Mouse (Mus musculus): ENCODE measurements around the gene Il17d. TPM values are rescaled to one million over a fixed set of nuclear protein-coding genes. Genes with fewer than 3 reads are reported as not detected.

Gene Il17d
- polyA plus RNA-seq, 1 experiment from 2014 or later: 1.6 TPM

- Histone ChIP-seq H3K4me3 (ENCODE audit: low read depth, low read length) (no peak overlapping the region), H3K9me3 (replicated peaks; ENCODE audit: control insufficient read depth, low read length) (no peaks in the 10 kb centered on the region), H3K27me3 (ENCODE audit: control insufficient read depth, insufficient read depth, low read length) (no peaks in the 10 kb centered on the region), H3K4me1 (ENCODE audit: control insufficient read depth, insufficient read depth, low read length) (no peaks in the 10 kb centered on the region), H3K27ac (replicated peaks; ENCODE audit: low read depth, low read length) (no peak overlapping the region), H3K4me2 (ENCODE audit: low read depth, low read length) (no peak overlapping the region), H3K36me3 (replicated peaks; ENCODE audit: control insufficient read depth, insufficient read depth, low read depth, low read length) (no peaks in the 10 kb centered on the region), H3K9ac (replicated peaks; ENCODE audit: low read length) (no peak overlapping the region)
- 72% methylated on average over 6 of the region's 6 CpGs for WGBS
- ATAC-seq (replicated peaks; ENCODE audit: insufficient number of reproducible peaks, low FRiP score, low TSS enrichment, low read depth): no peak
- no peak for DNase-seq (ENCODE audit: low spot score)
These were observed 9.3 kb upstream of the Il17d start for GRCm38 (mm10) chr14:57515156-57515762.

GRCm38 (mm10) chr14:57517001-57517400, 7.6 kb upstream of the Il17d start:
- no peaks in the 10 kb centered on the region for H3K4me1 ChIP-seq (ENCODE audit: control insufficient read depth, insufficient read depth, low read length)
- ATAC-seq (replicated peaks; ENCODE audit: insufficient number of reproducible peaks, low FRiP score, low TSS enrichment, low read depth): no peak
- no peak overlapping the region for H3K4me3 ChIP-seq (ENCODE audit: low read depth, low read length)
- H3K36me3 ChIP-seq (replicated peaks; ENCODE audit: control insufficient read depth, insufficient read depth, low read depth, low read length): no peaks in the 10 kb centered on the region
- no peaks in the 10 kb centered on the region for H3K27me3 ChIP-seq (ENCODE audit: control insufficient read depth, insufficient read depth, low read length)
- no peak for DNase-seq (ENCODE audit: low spot score)
- WGBS: 87% methylated on average over 7 of the region's 7 CpGs
- H3K9me3 ChIP-seq (replicated peaks; ENCODE audit: control insufficient read depth, low read length): no peaks in the 10 kb centered on the region
- H3K9ac ChIP-seq (replicated peaks; ENCODE audit: low read length): no peak overlapping the region
- H3K4me2 ChIP-seq (ENCODE audit: low read depth, low read length): no peak overlapping the region
- H3K27ac ChIP-seq (replicated peaks; ENCODE audit: low read depth, low read length): no peak overlapping the region

- DNase-seq (ENCODE audit: low spot score) (no peak), ATAC-seq (replicated peaks; ENCODE audit: insufficient number of reproducible peaks, low FRiP score, low TSS enrichment, low read depth) (no peak)
- H3K36me3 ChIP-seq (replicated peaks; ENCODE audit: control insufficient read depth, insufficient read depth, low read depth, low read length): no peaks in the 10 kb centered on the region
- peaks cover 12% of the 10 kb centered on the region for H3K27me3 ChIP-seq (ENCODE audit: control insufficient read depth, insufficient read depth, low read length)
- WGBS: 93% methylated on average over 9 of the region's 9 CpGs
- no peak overlapping the region for H3K4me2 ChIP-seq (ENCODE audit: low read depth, low read length)
- H3K9ac ChIP-seq (replicated peaks; ENCODE audit: low read length): no peak overlapping the region
- H3K4me3 ChIP-seq (ENCODE audit: low read depth, low read length): no peak overlapping the region
- no peak overlapping the region for H3K27ac ChIP-seq (replicated peaks; ENCODE audit: low read depth, low read length)
- H3K9me3 ChIP-seq (replicated peaks; ENCODE audit: control insufficient read depth, low read length): no peaks in the 10 kb centered on the region
- no peaks in the 10 kb centered on the region for H3K4me1 ChIP-seq (ENCODE audit: control insufficient read depth, insufficient read depth, low read length)
These were observed 815 bp upstream of the Il17d start for GRCm38 (mm10) chr14:57523762-57524161.

GRCm38 (mm10) chr14:57525388-57526049, 942 bp downstream of the Il17d start:
- Histone ChIP-seq H3K9ac (replicated peaks; ENCODE audit: low read length) (peak overlapping the region; percentile 58), H3K36me3 (replicated peaks; ENCODE audit: control insufficient read depth, insufficient read depth, low read depth, low read length) (no peaks in the 10 kb centered on the region), H3K27ac (replicated peaks; ENCODE audit: low read depth, low read length) (no peak overlapping the region), H3K4me3 (ENCODE audit: low read depth, low read length) (peak overlapping the region; percentile 72), H3K9me3 (replicated peaks; ENCODE audit: control insufficient read depth, low read length) (no peaks in the 10 kb centered on the region), H3K27me3 (ENCODE audit: control insufficient read depth, insufficient read depth, low read length) (peaks cover 12% of the 10 kb centered on the region), H3K4me2 (ENCODE audit: low read depth, low read length) (peak overlapping the region; percentile 95), H3K4me1 (ENCODE audit: control insufficient read depth, insufficient read depth, low read length) (no peaks in the 10 kb centered on the region)
- WGBS: under 1% methylated on average over 52 of the region's 60 CpGs
- ATAC-seq (replicated peaks; ENCODE audit: insufficient number of reproducible peaks, low FRiP score, low TSS enrichment, low read depth) (peak; percentile 87), DNase-seq (ENCODE audit: low spot score) (peak; percentile 56)

- ATAC-seq (replicated peaks; ENCODE audit: insufficient number of reproducible peaks, low FRiP score, low TSS enrichment, low read depth): peak; percentile 15; the same call in 1 of the 2 replicates
- 56% methylated on average over 10 of the region's 10 CpGs for WGBS
- H3K9me3 ChIP-seq (replicated peaks; ENCODE audit: control insufficient read depth, low read length): no peaks in the 10 kb centered on the region
- no peak for DNase-seq (ENCODE audit: low spot score)
- no peak overlapping the region for H3K27ac ChIP-seq (replicated peaks; ENCODE audit: low read depth, low read length)
- H3K4me1 ChIP-seq (ENCODE audit: control insufficient read depth, insufficient read depth, low read length): no peaks in the 10 kb centered on the region
- H3K9ac ChIP-seq (replicated peaks; ENCODE audit: low read length): no peak overlapping the region
- H3K4me2 ChIP-seq (ENCODE audit: low read depth, low read length): peak overlapping the region; percentile 95
- H3K36me3 ChIP-seq (replicated peaks; ENCODE audit: control insufficient read depth, insufficient read depth, low read depth, low read length): no peaks in the 10 kb centered on the region
- H3K27me3 ChIP-seq (ENCODE audit: control insufficient read depth, insufficient read depth, low read length): peaks cover 12% of the 10 kb centered on the region
- peak overlapping the region; percentile 72; the same call in 1 of the 2 replicates for H3K4me3 ChIP-seq (ENCODE audit: low read depth, low read length)
These were observed 1.6 kb downstream of the Il17d start for GRCm38 (mm10) chr14:57526050-57526623.

- no peaks in the 10 kb centered on the region for H3K9me3 ChIP-seq (replicated peaks; ENCODE audit: control insufficient read depth, low read length)
- H3K4me2 ChIP-seq (ENCODE audit: low read depth, low read length): no peak overlapping the region
- no peak overlapping the region for H3K27ac ChIP-seq (replicated peaks; ENCODE audit: low read depth, low read length)
- no peak for ATAC-seq (replicated peaks; ENCODE audit: insufficient number of reproducible peaks, low FRiP score, low TSS enrichment, low read depth)
- no peaks in the 10 kb centered on the region for H3K4me1 ChIP-seq (ENCODE audit: control insufficient read depth, insufficient read depth, low read length)
- 40% methylated on average over 7 of the region's 7 CpGs for WGBS
- no peak overlapping the region for H3K9ac ChIP-seq (replicated peaks; ENCODE audit: low read length)
- H3K36me3 ChIP-seq (replicated peaks; ENCODE audit: control insufficient read depth, insufficient read depth, low read depth, low read length): no peaks in the 10 kb centered on the region
- peaks cover 12% of the 10 kb centered on the region for H3K27me3 ChIP-seq (ENCODE audit: control insufficient read depth, insufficient read depth, low read length)
- no peak for DNase-seq (ENCODE audit: low spot score)
- no peak overlapping the region for H3K4me3 ChIP-seq (ENCODE audit: low read depth, low read length)
These were observed 2.5 kb downstream of the Il17d start for GRCm38 (mm10) chr14:57527122-57527521.

- DNase-seq (ENCODE audit: low spot score) (no peak), ATAC-seq (replicated peaks; ENCODE audit: insufficient number of reproducible peaks, low FRiP score, low TSS enrichment, low read depth) (no peak)
- H3K4me3 ChIP-seq (ENCODE audit: low read depth, low read length): no peak overlapping the region
- H3K27me3 ChIP-seq (ENCODE audit: control insufficient read depth, insufficient read depth, low read length): peaks cover 12% of the 10 kb centered on the region
- no peaks in the 10 kb centered on the region for H3K4me1 ChIP-seq (ENCODE audit: control insufficient read depth, insufficient read depth, low read length)
- no peak overlapping the region for H3K27ac ChIP-seq (replicated peaks; ENCODE audit: low read depth, low read length)
- no peak overlapping the region for H3K9ac ChIP-seq (replicated peaks; ENCODE audit: low read length)
- WGBS: 48% methylated on average over 2 of the region's 2 CpGs
- H3K36me3 ChIP-seq (replicated peaks; ENCODE audit: control insufficient read depth, insufficient read depth, low read depth, low read length): no peaks in the 10 kb centered on the region
- H3K9me3 ChIP-seq (replicated peaks; ENCODE audit: control insufficient read depth, low read length): no peaks in the 10 kb centered on the region
- H3K4me2 ChIP-seq (ENCODE audit: low read depth, low read length): no peak overlapping the region
These were observed 3.0 kb downstream of the Il17d start for GRCm38 (mm10) chr14:57527598-57527997.

GRCm38 (mm10) chr14:57529086-57529785, 4.7 kb downstream of the Il17d start:
- WGBS: 61% methylated on average over 10 of the region's 10 CpGs
- no peak overlapping the region for H3K9ac ChIP-seq (replicated peaks; ENCODE audit: low read length)
- H3K36me3 ChIP-seq (replicated peaks; ENCODE audit: control insufficient read depth, insufficient read depth, low read depth, low read length): no peaks in the 10 kb centered on the region
- ATAC-seq (replicated peaks; ENCODE audit: insufficient number of reproducible peaks, low FRiP score, low TSS enrichment, low read depth) (no peak), DNase-seq (ENCODE audit: low spot score) (no peak)
- no peaks in the 10 kb centered on the region for H3K4me1 ChIP-seq (ENCODE audit: control insufficient read depth, insufficient read depth, low read length)
- no peak overlapping the region for H3K4me3 ChIP-seq (ENCODE audit: low read depth, low read length)
- H3K4me2 ChIP-seq (ENCODE audit: low read depth, low read length): no peak overlapping the region
- no peaks in the 10 kb centered on the region for H3K9me3 ChIP-seq (replicated peaks; ENCODE audit: control insufficient read depth, low read length)
- peaks cover 6% of the 10 kb centered on the region for H3K27me3 ChIP-seq (ENCODE audit: control insufficient read depth, insufficient read depth, low read length)
- H3K27ac ChIP-seq (replicated peaks; ENCODE audit: low read depth, low read length): no peak overlapping the region
